Mouse (Mus musculus) embryo, embryonic 10.5 days (tissue): ENCODE measurements at regions not wholly inside any gene's neighbourhood (a gene's known extent, or its start where the extent isn't known, plus 50 kb on each side); places are given as distances from the start of the nearest gene placed in this dataset.
A peak's percentile ranks its signal among the peaks of the same experiment; 100 is the strongest.

Experiments used
- DNase-seq: peaks from one replicate; pipeline ENCODE4 v3.0.0-alpha.2; 2015; ENCODE audit warnings: low spot score

DNA sequence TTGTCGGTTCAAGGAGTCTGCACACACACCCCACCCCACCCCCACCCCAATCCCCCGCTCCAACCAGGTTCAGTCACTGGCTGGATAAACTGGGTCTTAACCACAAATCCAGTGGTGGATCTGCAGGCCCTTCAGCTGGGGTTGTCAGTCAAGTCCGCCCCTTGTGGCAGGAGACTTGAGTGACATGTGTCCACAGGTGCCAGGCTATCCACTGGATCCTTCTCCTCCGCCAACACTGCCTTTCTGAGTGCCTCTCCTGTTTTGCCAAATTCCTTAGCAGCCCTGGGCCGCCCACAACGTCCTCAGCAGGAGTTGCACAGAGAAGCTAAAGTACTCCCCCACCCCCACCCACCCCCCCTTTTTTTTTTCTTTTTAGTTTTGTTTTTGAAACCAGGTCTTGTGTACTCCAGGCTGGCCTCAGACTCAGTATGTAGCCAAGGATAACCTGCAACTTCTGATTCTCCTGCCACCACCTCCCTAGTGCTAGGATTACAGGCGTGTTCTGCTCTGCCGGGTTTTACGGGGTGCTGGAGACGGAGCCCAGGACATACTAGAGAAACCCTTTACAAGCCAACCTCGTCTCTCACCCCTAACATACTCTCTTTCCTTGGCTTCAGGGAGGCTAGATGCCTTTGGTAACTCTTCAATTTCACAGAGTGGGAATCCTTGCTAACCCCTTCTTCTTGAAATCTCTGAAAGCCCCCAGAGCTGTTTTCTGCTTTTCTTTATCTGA is 57.2 kb upstream of the Zfp280d start:
- no peak for DNase-seq

DNA sequence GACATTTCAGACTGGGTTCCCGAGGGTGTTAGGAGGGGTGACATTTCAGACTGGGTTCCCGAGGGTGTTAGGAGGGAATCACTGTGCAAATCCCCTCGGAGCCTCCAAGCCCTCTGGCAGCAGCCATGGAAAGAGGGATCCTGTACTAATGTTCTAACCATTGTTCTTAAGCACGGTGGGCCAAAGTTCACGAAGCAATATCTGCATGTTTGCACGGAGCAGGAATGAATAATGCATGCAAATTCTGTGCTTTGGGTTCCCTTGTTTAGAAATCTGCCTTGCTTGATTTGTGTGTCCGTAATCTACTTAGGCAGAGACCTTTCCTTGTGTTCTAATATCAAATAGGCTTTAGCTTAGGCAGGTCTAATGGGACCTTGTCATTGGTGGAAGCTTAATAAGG is 55.9 kb upstream of the Zfp280d start:
- DNase-seq: peak; percentile 4

DNA sequence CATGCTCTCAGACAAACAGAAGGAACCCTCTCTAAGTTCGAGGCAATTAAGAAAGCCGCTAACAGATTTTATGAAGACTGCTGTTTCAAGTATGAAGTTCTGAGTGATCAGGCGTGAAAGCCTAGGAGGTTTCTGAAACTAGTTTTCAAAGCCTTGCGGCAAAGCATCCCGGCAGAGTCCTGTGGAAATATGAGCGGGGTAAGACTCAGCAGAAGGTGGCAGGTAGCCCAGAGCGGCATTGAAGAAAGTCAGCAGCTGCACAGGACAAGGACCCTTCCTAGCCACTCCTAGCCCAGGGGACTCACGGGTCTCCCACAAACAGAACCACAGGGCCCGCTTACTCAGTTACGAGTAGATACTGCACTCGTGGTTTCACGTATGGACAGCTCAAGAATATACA is 54.8 kb upstream of the Zfp280d start:
- no peak for DNase-seq

DNA sequence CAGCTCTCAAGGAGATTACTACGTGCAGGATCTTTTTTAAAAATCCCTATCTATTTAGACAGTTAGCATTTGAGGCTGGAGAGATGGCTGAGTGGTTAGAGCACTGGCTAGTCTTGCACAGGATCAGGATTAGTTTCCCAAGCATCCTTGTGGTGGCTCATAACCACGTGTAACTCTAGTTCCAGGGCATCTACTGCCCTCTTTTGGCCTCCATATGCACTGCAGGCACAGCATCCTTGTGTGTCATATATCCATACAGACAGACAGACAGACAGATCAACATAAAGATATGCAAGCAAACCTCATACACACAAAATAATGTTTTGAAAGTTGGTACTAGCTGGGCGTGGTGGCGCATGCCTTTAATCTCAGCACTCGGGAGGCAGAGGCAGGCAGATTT is 53.3 kb upstream of the Zfp280d start:
- DNase-seq: peak; percentile 9
